Mouse (Mus musculus) heart, adult 2 months (tissue): ENCODE results near the gene Hipk3.

Experiments
- CTCF ChIP-seq: fragments of 200-600 bp; IDR thresholded peaks from 2 replicates; pipeline ENCODE4 v1.8.1; 2022; ENCODE audit warnings: antibody characterized with exemption, mild to moderate bottlenecking, moderate library complexity
- EP300 ChIP-seq: fragments of 200-500 bp; IDR thresholded peaks from 2 replicates; pipeline ENCODE4 v1.6.1; 2011; ENCODE audit warnings: low read depth, low read length, control low read depth; ENCODE audit not compliant: insufficient read depth
- POLR2A ChIP-seq: fragments of 200-500 bp; IDR thresholded peaks from 2 replicates; pipeline ENCODE4 v1.6.1; 2011; ENCODE audit warnings: mild to moderate bottlenecking, low read depth, low read length, control low read depth; ENCODE audit not compliant: insufficient read depth

GRCm38 (mm10) chr2:104430566-104430965 lies 63.7 kb downstream of the Hipk3 start:
- TF ChIP-seq POLR2A (no peak), CTCF (no peak), EP300 (no peak)
